Mouse (Mus musculus): ENCODE results near the gene Chn1. TPM values are rescaled to one million over a fixed set of nuclear protein-coding genes. Genes with fewer than 3 reads are reported as not detected.

The Chn1 gene
- polyA plus RNA-seq, 1 experiment from 2014 or later = 26.1 TPM

GRCm38 (mm10) chr2:73563690-73564089 lies 211.5 kb downstream of the Chn1 start:
- Histone ChIP-seq H3K9ac (no peak overlapping the region), H3K4me1 (peaks cover 23% of the 10 kb centered on the region), H3K9me3 (no peaks in the 10 kb centered on the region), H3K36me3 (no peaks in the 10 kb centered on the region), H3K27ac (0 out of 2 replicates have a peak overlapping the region, but pooled peaks have one; percentile 33), H3K27me3 (no peaks in the 10 kb centered on the region), H3K4me2 (replicated peaks) (no peak overlapping the region), H3K4me3 (no peak overlapping the region)
- 18% methylated on average over 7 of the region's 7 CpGs for WGBS
- ATAC-seq (ENCODE audit: low FRiP score, low read depth) = no peak

- Histone ChIP-seq H3K9ac (no peak overlapping the region), H3K4me3 (no peak overlapping the region), H3K9me3 (no peaks in the 10 kb centered on the region), H3K4me2 (replicated peaks) (no peak overlapping the region), H3K27me3 (no peaks in the 10 kb centered on the region), H3K36me3 (no peaks in the 10 kb centered on the region), H3K4me1 (peaks cover 23% of the 10 kb centered on the region), H3K27ac (no peak overlapping the region)
- 81% methylated on average over 9 of the region's 9 CpGs for WGBS
- ATAC-seq (ENCODE audit: low FRiP score, low read depth) = no peak
These were observed 212.5 kb downstream of the Chn1 start for GRCm38 (mm10) chr2:73562656-73563055.

GRCm38 (mm10) chr2:73561665-73562063 lies 213.5 kb downstream of the Chn1 start:
- WGBS = 9% methylated on average over 8 of the region's 8 CpGs
- Histone ChIP-seq H3K27me3 (no peaks in the 10 kb centered on the region), H3K4me1 (peaks cover 21% of the 10 kb centered on the region), H3K36me3 (no peaks in the 10 kb centered on the region), H3K4me2 (replicated peaks) (peak overlapping the region; percentile 73), H3K9ac (no peak overlapping the region), H3K27ac (no peak overlapping the region), H3K4me3 (peak overlapping the region; percentile 44), H3K9me3 (no peaks in the 10 kb centered on the region)
- ATAC-seq (ENCODE audit: low FRiP score, low read depth) = peak; percentile 69

- peaks cover 21% of the 10 kb centered on the region for H3K4me1 ChIP-seq
- peak; percentile 31; the same call in 1 of the 2 replicates for ATAC-seq (ENCODE audit: low FRiP score, low read depth)
- no peaks in the 10 kb centered on the region for H3K9me3 ChIP-seq
- H3K27ac ChIP-seq = no peak overlapping the region
- peak overlapping the region; percentile 73 for H3K4me2 ChIP-seq (replicated peaks)
- H3K4me3 ChIP-seq = peak overlapping the region; percentile 44
- WGBS = 4% methylated on average over 23 of the region's 23 CpGs
- no peaks in the 10 kb centered on the region for H3K27me3 ChIP-seq
- peak overlapping the region; percentile 43 for H3K9ac ChIP-seq
- no peaks in the 10 kb centered on the region for H3K36me3 ChIP-seq
These were observed 214.1 kb downstream of the Chn1 start for GRCm38 (mm10) chr2:73560899-73561664.

Other genes starting within 250 kb of the Chn1 start
- gene Wipf1, start 245.6 kb downstream of the Chn1 start, polyA plus RNA-seq (2015; fragmentation: Nextera tagmentation; extraction: Ambion mirVana) = 14.6 and 16.2 TPM in 2 replicates
- 13.8 and 14.4 TPM in 2 replicates for gene Chrna1, start 195.0 kb downstream of the Chn1 start, polyA plus RNA-seq (2015; fragmentation: Nextera tagmentation; extraction: Ambion mirVana)
- gene Atf2, start 117.3 kb upstream of the Chn1 start, polyA plus RNA-seq (2015; fragmentation: Nextera tagmentation; extraction: Ambion mirVana) = 73.3 and 77.1 TPM in 2 replicates
- 1,028 and 1,094 TPM in 2 replicates for gene Atp5g3, start 136.0 kb upstream of the Chn1 start, polyA plus RNA-seq (2015; fragmentation: Nextera tagmentation; extraction: Ambion mirVana)